Mouse (Mus musculus): ENCODE results near the gene Cyp17a1. TPM values are rescaled to one million over a fixed set of nuclear protein-coding genes. Genes with fewer than 3 reads are reported as not detected.
A peak's percentile ranks its signal among the peaks of the same experiment; 100 is the strongest.

Cyp17a1 gene
- polyA plus RNA-seq, 1 experiment, result not detected

GRCm38 (mm10) chr19:46657339-46658020 is 15.5 kb downstream of the Cyp17a1 start:
- no peak overlapping the region for H3K27ac ChIP-seq (replicated peaks; ENCODE audit: low read depth, low read length)
- no peak overlapping the region for H3K4me3 ChIP-seq (ENCODE audit: insufficient read depth, low read depth, low read length)
- no peaks in the 10 kb centered on the region for H3K4me1 ChIP-seq (ENCODE audit: control insufficient read depth, insufficient read depth, insufficient read length, low read length)

GRCm38 (mm10) chr19:46656151-46656840 is 16.7 kb downstream of the Cyp17a1 start:
- Histone ChIP-seq H3K27ac (replicated peaks; ENCODE audit: low read depth, low read length) (no peak overlapping the region), H3K4me1 (ENCODE audit: control insufficient read depth, insufficient read depth, insufficient read length, low read length) (no peaks in the 10 kb centered on the region), H3K4me3 (ENCODE audit: insufficient read depth, low read depth, low read length) (no peak overlapping the region)

- Histone ChIP-seq H3K4me1 (ENCODE audit: control insufficient read depth, insufficient read depth, insufficient read length, low read length) (no peaks in the 10 kb centered on the region), H3K4me3 (ENCODE audit: insufficient read depth, low read depth, low read length) (no peak overlapping the region), H3K27ac (replicated peaks; ENCODE audit: low read depth, low read length) (no peak overlapping the region)
Measured at GRCm38 (mm10) chr19:46655626-46656025, 17.3 kb downstream of the Cyp17a1 start.

- H3K4me1 ChIP-seq (ENCODE audit: control insufficient read depth, insufficient read depth, insufficient read length, low read length), result peaks cover 2% of the 10 kb centered on the region; the same call in 1 of the 2 replicates
- H3K27ac ChIP-seq (replicated peaks; ENCODE audit: low read depth, low read length), result no peak overlapping the region
- H3K4me3 ChIP-seq (ENCODE audit: insufficient read depth, low read depth, low read length), result no peak overlapping the region
Measured at GRCm38 (mm10) chr19:46653616-46654235, 19.2 kb downstream of the Cyp17a1 start.

DNA sequence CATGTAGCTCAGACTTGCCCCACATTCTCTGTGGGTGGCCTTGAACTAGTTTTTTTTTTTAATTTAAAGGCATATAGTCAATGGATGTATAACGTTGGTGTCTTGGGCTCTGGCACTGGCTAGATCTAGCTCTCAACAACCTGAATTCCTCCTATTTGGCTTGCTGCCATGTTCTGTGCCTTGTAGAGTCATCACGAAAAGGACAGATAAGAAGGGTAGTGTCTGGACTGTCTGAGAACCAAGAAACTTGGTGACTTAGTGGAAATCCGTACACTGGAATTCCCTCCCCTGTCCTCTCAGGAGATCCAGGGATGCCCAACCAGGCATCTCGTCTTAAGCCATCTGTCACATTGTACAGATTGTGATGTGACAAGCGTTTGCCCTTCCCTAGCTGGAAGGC is 19.8 kb downstream of the Cyp17a1 start:
- Histone ChIP-seq H3K27ac (replicated peaks; ENCODE audit: low read depth, low read length) (no peak overlapping the region), H3K4me1 (ENCODE audit: control insufficient read depth, insufficient read depth, insufficient read length, low read length) (peaks cover 2% of the 10 kb centered on the region; the same call in 1 of the 2 replicates), H3K4me3 (ENCODE audit: insufficient read depth, low read depth, low read length) (no peak overlapping the region)

DNA sequence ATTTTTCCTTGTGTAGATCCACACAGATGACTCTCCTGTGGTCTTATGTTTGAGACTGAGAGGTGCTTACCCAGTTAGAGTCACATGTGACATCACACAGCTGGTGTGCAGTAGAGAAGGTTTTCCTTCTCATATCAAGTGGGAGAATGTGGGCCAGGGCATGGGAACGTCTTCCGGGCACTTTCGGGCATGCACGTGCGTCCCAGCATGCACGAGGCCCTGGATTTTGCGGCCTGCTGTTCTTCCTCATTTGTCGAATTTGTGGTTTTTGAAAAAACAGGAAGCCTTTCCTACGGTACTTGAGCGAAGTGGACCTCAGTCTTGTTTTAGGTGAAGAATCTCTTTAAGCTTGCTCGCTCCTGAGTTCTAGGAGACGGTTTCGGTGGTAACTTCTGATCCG is 24.4 kb downstream of the Cyp17a1 start:
- H3K27ac ChIP-seq (replicated peaks; ENCODE audit: low read depth, low read length), result no peak overlapping the region

DNA sequence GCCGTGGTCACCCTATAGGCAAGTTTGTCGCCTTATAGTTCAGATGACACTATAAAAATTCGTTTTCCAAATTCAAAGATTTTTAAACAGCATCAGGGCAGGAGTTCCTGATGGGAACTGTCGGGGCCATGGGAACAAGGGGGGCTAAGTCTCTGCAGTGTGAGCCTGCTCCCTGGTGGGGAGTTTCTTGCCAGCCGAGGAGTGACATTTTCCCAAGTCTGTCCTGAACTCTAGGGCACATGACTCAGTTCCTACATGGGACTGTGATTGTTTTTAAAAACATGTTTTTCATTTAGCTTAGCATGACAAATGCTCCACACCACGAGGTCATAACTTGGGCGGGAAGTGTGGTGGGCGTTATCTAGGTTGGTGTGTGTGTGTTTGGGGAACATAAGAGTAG is 25.1 kb downstream of the Cyp17a1 start:
- H3K4me3 ChIP-seq (ENCODE audit: insufficient read depth, low read depth, low read length), result no peak overlapping the region
- no peak overlapping the region for H3K27ac ChIP-seq (replicated peaks; ENCODE audit: low read depth, low read length)
- peaks cover 33% of the 10 kb centered on the region for H3K4me1 ChIP-seq (ENCODE audit: control insufficient read depth, insufficient read depth, insufficient read length, low read length)

More for the DNA sequence above, 24.4 kb downstream of the Cyp17a1 start:
- H3K4me3 ChIP-seq (ENCODE audit: insufficient read depth, low read depth, low read length), result no peak overlapping the region
- H3K4me1 ChIP-seq (ENCODE audit: control insufficient read depth, insufficient read depth, insufficient read length, low read length), result peaks cover 26% of the 10 kb centered on the region

DNA sequence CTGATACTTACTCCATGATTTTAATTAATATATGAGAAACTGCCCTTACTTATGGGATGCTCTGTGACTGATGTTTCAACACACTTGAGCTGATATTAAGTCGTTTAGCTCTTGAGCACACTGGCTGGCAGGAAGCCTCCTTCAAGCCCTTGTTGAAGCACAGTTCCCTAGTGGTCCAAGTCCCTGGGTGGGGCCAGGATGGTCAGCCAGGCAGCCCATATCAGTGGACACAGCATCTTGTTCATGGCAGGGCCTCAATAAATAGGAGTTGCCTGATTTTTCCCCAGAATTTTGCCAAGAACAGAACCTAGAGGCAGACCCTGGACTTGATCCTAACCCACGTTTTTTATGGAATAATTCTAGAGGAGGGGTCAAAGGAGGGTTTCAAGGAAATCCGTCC is 25.7 kb downstream of the Cyp17a1 start:
- no peak overlapping the region for H3K4me3 ChIP-seq (ENCODE audit: insufficient read depth, low read depth, low read length)
- H3K4me1 ChIP-seq (ENCODE audit: control insufficient read depth, insufficient read depth, insufficient read length, low read length), result peaks cover 39% of the 10 kb centered on the region
- no peak overlapping the region for H3K27ac ChIP-seq (replicated peaks; ENCODE audit: low read depth, low read length)

DNA sequence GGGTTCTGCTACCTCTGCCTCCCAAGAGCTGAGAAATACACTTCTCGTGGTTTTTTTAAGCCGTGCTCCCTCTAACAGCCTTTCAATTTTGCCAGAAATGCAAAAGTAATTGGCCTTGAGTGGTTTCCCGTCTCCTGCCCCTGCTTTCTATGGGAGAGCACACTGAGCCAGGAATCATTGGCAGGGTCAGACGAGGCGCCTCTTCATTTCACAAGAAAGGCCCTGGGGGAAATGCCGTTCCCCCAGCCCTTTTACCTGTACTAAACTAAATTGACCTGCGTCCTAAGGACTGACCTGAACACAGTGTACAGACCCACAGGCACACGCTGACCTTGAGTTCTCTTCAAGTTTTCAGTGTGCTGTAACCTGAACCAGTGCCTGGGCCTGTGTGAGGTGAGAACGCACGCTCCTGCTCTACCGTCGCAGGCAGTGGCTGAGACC is 26.9 kb downstream of the Cyp17a1 start:
- Histone ChIP-seq H3K27ac (replicated peaks; ENCODE audit: low read depth, low read length) (peak overlapping the region; percentile 87), H3K4me1 (ENCODE audit: control insufficient read depth, insufficient read depth, insufficient read length, low read length) (peaks cover 49% of the 10 kb centered on the region), H3K4me3 (ENCODE audit: insufficient read depth, low read depth, low read length) (peak overlapping the region; percentile 42)

DNA sequence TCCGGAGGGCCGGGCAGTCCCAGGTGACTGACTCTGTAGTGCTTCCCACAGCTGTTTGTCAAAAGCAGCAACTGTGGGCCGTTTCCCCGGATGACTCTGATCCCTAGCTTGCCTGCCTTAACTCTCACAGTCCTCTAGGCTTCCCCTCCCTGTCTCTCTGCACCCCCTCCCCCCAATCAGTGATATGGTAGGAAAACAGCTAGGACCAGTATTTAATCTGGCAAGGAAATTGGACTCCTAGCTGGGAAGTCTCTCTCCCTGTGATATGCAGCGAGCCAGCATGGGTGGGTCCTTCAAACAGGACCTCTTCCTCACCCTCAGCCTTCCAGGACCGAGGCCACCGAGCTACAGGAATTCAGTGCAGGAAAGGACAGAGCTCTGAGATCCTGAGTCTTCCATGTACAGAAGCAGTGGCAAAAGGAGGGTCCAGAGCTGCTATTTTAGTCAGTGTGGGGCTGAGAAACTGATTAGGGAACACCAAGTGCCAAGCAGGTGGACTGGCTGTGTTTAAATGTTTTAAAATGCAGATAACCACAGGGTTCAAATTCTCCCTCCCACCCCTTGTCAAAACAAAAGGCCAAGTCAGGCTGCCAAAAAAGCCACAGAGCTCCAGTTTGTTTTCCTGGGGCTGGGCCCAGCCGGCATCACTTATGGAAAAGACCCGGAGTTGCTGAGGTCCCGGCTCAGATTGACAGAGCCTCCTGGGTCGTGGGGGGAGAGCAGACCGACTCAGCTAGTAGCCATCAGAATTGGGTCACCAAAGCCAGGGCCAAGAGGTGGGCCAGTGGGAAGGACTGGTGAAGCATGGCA is 28.0 kb downstream of the Cyp17a1 start:
- H3K4me3 ChIP-seq (ENCODE audit: insufficient read depth, low read depth, low read length), result 0 out of 2 replicates have a peak overlapping the region, but pooled peaks have one; percentile 0
- H3K4me1 ChIP-seq (ENCODE audit: control insufficient read depth, insufficient read depth, insufficient read length, low read length), result peaks cover 57% of the 10 kb centered on the region
- H3K27ac ChIP-seq (replicated peaks; ENCODE audit: low read depth, low read length), result peak overlapping the region; percentile 87

GRCm38 (mm10) chr19:46644343-46644792 is 28.6 kb downstream of the Cyp17a1 start:
- peaks cover 58% of the 10 kb centered on the region for H3K4me1 ChIP-seq (ENCODE audit: control insufficient read depth, insufficient read depth, insufficient read length, low read length)
- 0 out of 2 replicates have a peak overlapping the region, but pooled peaks have one; percentile 0 for H3K4me3 ChIP-seq (ENCODE audit: insufficient read depth, low read depth, low read length)
- H3K27ac ChIP-seq (replicated peaks; ENCODE audit: low read depth, low read length), result peak overlapping the region; percentile 87

- H3K4me3 ChIP-seq (ENCODE audit: insufficient read depth, low read depth, low read length), result no peak overlapping the region
- H3K27ac ChIP-seq (replicated peaks; ENCODE audit: low read depth, low read length), result peak overlapping the region; percentile 87
- peaks cover 60% of the 10 kb centered on the region for H3K4me1 ChIP-seq (ENCODE audit: control insufficient read depth, insufficient read depth, insufficient read length, low read length)
Measured at GRCm38 (mm10) chr19:46643236-46643635, 29.7 kb downstream of the Cyp17a1 start.

DNA sequence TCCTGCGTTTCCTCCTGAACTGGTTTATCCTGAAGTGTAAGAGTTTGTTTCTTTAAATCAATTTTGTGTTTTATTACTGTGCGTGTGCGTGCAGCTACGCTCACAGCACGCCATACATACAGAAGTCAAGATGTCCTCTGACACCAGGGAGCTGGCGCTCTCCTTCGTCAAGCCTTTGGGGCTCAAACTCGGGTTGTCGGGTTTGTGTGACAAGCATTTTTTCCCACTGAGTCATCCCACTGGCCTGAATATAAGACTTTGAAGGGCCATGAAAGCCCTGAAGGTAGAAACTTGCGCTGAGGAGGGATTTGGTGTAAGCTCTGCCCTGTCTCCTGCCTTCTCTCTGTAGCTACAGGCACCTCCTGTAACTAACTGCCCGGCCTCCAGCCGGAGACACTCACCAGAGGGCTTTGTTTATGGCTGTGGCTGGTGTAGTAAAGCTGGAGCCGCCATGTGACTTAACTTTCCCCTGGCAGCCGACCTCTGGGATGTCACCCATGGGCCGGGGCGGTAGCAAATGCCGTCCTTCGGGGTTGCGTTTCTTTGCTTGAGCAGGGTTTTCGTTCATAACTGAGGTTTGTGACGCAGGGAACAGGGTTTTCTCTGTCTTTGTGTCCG is 30.7 kb downstream of the Cyp17a1 start:
- Histone ChIP-seq H3K4me1 (ENCODE audit: control insufficient read depth, insufficient read depth, insufficient read length, low read length) (peaks cover 60% of the 10 kb centered on the region), H3K4me3 (ENCODE audit: insufficient read depth, low read depth, low read length) (no peak overlapping the region), H3K27ac (replicated peaks; ENCODE audit: low read depth, low read length) (peak overlapping the region; percentile 87)

DNA sequence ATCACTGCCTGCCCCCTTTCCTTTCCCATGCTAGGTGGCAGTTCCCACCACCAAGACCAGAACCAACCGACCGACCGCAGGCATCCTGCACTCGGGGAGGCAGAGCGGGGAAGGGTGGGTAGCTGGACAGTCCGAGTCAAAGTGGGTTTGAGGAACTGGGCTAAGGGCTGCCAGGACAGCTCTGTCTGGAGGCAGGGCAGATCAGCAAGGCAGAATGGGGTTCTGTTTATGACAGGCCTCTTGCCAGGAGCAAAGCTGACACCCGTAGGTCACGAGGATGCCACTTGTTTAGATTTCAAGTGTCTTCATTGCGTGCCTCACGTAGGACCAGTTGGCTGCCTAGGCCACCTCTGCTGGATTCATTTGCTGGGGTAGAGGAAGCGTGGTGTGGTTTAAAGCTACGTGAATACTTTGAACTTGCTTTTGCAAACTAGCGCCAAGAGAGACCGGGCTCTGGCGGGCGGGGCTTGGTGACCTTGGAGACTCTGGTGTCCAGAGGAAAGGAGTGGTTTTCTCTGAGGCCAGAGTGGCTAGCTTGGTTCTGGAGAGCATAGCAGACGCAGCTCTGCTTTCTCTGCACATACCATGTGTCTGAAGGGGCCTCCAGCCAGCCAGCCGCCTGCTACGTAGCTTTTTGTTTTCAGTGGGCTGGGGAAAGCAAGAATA is 31.4 kb downstream of the Cyp17a1 start:
- Histone ChIP-seq H3K4me3 (ENCODE audit: insufficient read depth, low read depth, low read length) (no peak overlapping the region), H3K27ac (replicated peaks; ENCODE audit: low read depth, low read length) (peak overlapping the region; percentile 87), H3K4me1 (ENCODE audit: control insufficient read depth, insufficient read depth, insufficient read length, low read length) (peaks cover 60% of the 10 kb centered on the region)

Data from brown adipose tissue, adult 24 weeks (tissue).